Mouse (Mus musculus): Measurements from ENCODE around the gene Peak1. TPM values are rescaled to one million over a fixed set of nuclear protein-coding genes. Genes with fewer than 3 reads are reported as not detected.

The Peak1 gene
- polyA plus RNA-seq, 1 experiment from 2014 or later: 19.2 TPM

DNA sequence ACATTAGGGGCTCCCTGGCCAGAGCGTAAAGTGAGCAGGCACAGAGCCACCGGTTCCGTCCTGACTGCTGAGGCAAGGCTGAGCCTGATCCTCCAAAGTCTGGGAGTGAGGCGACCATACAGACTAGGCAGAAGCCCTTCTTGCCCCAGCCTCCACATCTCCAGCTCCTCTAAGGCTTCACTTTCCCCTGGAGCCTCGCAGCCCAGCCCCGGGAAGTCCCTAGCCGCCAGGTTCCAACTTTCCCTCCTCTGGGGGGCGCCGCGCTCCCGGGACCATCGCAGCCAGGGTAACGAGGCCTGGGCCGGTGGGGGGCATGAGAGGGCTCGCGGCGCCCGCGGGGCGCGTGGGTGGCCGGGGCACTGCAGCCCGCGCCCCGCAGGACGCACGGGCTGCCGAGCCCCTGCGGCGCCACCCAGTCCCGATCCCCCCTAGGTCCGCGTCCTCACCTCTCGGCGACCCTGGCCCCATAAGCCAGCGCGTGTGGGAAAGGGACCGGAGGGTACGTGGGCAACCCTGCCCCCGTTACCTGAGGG is 386 bp downstream of the Peak1 start:
- 3% methylated on average over 25 of the region's 40 CpGs for WGBS
- peak; percentile 90 for DNase-seq (ENCODE audit: low spot score)
- TF ChIP-seq CTCF (IDR thresholded peaks at IDR 0.05): peak; percentile 83
- TF ChIP-seq EP300 (IDR thresholded peaks at IDR 0.05): no peak
- no peaks in the 10 kb centered on the region for H3K27me3 ChIP-seq (replicated peaks; ENCODE audit: insufficient read depth, low read length)
- H3K4me2 ChIP-seq (replicated peaks; ENCODE audit: low read depth, low read length): peak overlapping the region; percentile 57
- no peaks in the 10 kb centered on the region for H3K36me3 ChIP-seq (ENCODE audit: insufficient read depth, low read length)
- no peaks in the 10 kb centered on the region for H3K9me3 ChIP-seq (ENCODE audit: low read length)
- peak overlapping the region; percentile 90 for H3K4me3 ChIP-seq (ENCODE audit: low read depth, low read length)
- peak overlapping the region; percentile 77 for H3K9ac ChIP-seq (replicated peaks; ENCODE audit: low read depth)
- peak overlapping the region; percentile 96 for H3K27ac ChIP-seq (ENCODE audit: low read length)
- peaks cover 21% of the 10 kb centered on the region; the same call in 1 of the 2 replicates for H3K4me1 ChIP-seq (ENCODE audit: insufficient read depth, low read depth, low read length)
- ATAC-seq: peak; percentile 64

DNA sequence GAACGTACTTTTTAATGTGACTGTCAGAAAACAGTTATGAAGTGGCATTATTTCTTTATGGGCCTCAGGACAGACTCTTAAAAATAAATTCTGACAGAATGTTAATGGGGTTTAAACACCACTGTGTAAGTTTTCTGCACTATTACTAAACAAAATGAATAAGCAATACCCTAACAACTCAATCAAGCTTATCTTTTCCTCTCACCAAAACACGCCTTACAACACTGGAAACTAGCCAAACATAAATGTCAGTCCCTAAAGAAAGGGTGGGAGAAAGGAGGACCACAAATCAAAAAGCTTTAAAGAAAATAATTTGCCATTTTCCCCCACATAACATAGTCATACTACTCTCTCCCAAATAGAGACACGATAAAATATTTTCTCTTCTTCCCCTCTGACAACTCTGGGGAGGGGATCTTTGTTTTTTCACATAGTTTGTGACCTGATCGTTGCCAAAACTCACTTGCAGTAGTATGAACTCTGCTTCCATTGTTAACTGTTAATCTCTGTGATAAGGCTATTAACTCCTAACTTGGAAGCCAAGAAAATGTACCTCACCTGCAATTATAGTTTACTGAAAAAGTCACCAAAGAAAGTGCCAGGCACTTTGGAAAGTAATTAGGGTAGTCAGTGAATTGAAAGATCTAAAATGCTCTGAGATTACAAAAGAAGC is 1.8 kb downstream of the Peak1 start:
- peaks cover 22% of the 10 kb centered on the region; the same call in 1 of the 2 replicates for H3K4me1 ChIP-seq (ENCODE audit: insufficient read depth, low read depth, low read length)
- peak overlapping the region; percentile 57 for H3K4me2 ChIP-seq (replicated peaks; ENCODE audit: low read depth, low read length)
- H3K36me3 ChIP-seq (ENCODE audit: insufficient read depth, low read length): no peaks in the 10 kb centered on the region
- no peaks in the 10 kb centered on the region for H3K9me3 ChIP-seq (ENCODE audit: low read length)
- WGBS: 17% methylated on average over 4 of the region's 4 CpGs
- no peaks in the 10 kb centered on the region for H3K27me3 ChIP-seq (replicated peaks; ENCODE audit: insufficient read depth, low read length)
- H3K27ac ChIP-seq (ENCODE audit: low read length): no peak overlapping the region
- TF ChIP-seq CTCF (IDR thresholded peaks at IDR 0.05): no peak
- TF ChIP-seq EP300 (IDR thresholded peaks at IDR 0.05): no peak
- no peak for ATAC-seq
- DNase-seq (ENCODE audit: low spot score): peak; percentile 32
- peak overlapping the region; percentile 90 for H3K4me3 ChIP-seq (ENCODE audit: low read depth, low read length)
- no peak overlapping the region for H3K9ac ChIP-seq (replicated peaks; ENCODE audit: low read depth)

DNA sequence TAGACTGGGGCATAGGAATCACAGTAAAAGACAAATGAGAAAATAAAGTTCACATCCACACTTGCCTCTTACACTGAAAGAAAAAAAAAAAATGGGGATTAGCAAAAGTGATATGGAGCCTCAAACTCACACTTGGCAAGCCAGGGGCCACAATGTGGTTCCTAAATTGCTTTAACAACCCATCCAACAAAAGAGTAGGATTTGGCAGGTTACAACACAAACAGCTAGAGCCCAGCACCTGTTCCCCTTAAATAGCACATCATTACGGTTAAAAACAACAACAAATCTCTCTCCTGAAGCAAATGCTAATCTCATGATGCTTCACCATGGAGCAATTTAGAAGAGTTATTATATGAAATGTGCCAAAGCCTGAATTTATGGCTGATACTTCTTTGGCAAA is 2.5 kb downstream of the Peak1 start:
- WGBS: 47% methylated on average over 1 of the region's 1 CpGs
- ATAC-seq (no peak), DNase-seq (ENCODE audit: low spot score) (no peak)
- Histone ChIP-seq H3K4me3 (ENCODE audit: low read depth, low read length) (peak overlapping the region; percentile 90; the same call in 1 of the 2 replicates), H3K9ac (replicated peaks; ENCODE audit: low read depth) (no peak overlapping the region), H3K4me1 (ENCODE audit: insufficient read depth, low read depth, low read length) (peaks cover 22% of the 10 kb centered on the region; the same call in 1 of the 2 replicates), H3K36me3 (ENCODE audit: insufficient read depth, low read length) (no peaks in the 10 kb centered on the region), H3K4me2 (replicated peaks; ENCODE audit: low read depth, low read length) (peak overlapping the region; percentile 57), H3K27me3 (replicated peaks; ENCODE audit: insufficient read depth, low read length) (no peaks in the 10 kb centered on the region), H3K9me3 (ENCODE audit: low read length) (no peaks in the 10 kb centered on the region), H3K27ac (ENCODE audit: low read length) (peak overlapping the region; percentile 12; the same call in 1 of the 2 replicates)
- no peak for TF ChIP-seq EP300 (IDR thresholded peaks at IDR 0.05)
- no peak for TF ChIP-seq CTCF (IDR thresholded peaks at IDR 0.05)

DNA sequence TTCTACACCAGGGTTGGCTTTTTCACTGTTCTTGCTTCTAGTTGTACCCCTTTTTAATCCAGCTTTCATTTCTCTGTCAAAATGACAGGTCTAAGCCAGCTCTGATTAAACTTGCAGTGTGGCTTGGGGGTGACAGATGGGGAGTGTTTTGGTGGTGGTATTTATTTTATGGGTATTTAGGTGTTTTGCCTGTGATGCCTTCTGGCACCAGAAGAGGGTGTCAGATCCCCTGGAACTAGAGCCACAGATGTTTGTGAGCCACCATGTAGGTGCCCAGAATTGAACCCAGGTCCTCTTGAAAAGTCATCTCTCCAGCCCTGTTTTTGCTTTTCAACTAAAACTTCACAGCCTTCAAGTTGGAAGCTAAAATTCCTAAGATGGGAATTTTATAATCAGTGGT is 3.5 kb downstream of the Peak1 start:
- Histone ChIP-seq H3K4me2 (replicated peaks; ENCODE audit: low read depth, low read length) (no peak overlapping the region), H3K27ac (ENCODE audit: low read length) (no peak overlapping the region), H3K36me3 (ENCODE audit: insufficient read depth, low read length) (no peaks in the 10 kb centered on the region), H3K9ac (replicated peaks; ENCODE audit: low read depth) (no peak overlapping the region), H3K9me3 (ENCODE audit: low read length) (no peaks in the 10 kb centered on the region), H3K4me3 (ENCODE audit: low read depth, low read length) (no peak overlapping the region), H3K27me3 (replicated peaks; ENCODE audit: insufficient read depth, low read length) (no peaks in the 10 kb centered on the region), H3K4me1 (ENCODE audit: insufficient read depth, low read depth, low read length) (peaks cover 18% of the 10 kb centered on the region; the same call in 1 of the 2 replicates)
- DNase-seq (ENCODE audit: low spot score) (no peak), ATAC-seq (no peak)
- TF ChIP-seq EP300 (IDR thresholded peaks at IDR 0.05) (no peak), CTCF (IDR thresholded peaks at IDR 0.05) (peak; percentile 32)

DNA sequence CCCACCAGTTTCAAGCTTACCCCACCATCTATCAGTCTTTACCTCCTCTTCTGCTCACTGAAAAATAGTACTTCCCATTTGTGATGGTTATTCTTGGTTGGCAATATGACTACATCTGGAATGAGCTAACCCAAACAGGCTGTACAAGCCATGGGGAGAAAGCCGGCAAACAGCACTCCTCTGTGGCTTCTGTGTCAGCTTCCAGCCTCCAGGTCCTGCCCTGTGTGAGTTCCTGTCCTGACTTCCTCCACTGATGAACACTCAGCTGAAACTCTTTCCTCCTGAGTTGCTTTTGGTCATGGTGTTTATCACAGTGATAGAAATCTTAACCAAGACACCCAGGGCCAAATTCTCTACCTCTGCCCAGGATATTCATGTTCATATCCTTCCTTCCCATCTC is 5.2 kb downstream of the Peak1 start:
- Histone ChIP-seq H3K36me3 (ENCODE audit: insufficient read depth, low read length) (no peaks in the 10 kb centered on the region), H3K9ac (replicated peaks; ENCODE audit: low read depth) (no peak overlapping the region), H3K27me3 (replicated peaks; ENCODE audit: insufficient read depth, low read length) (no peaks in the 10 kb centered on the region), H3K4me2 (replicated peaks; ENCODE audit: low read depth, low read length) (peak overlapping the region; percentile 22; the same call in 1 of the 2 replicates), H3K4me1 (ENCODE audit: insufficient read depth, low read depth, low read length) (peaks cover 16% of the 10 kb centered on the region; the same call in 1 of the 2 replicates), H3K27ac (ENCODE audit: low read length) (no peak overlapping the region), H3K4me3 (ENCODE audit: low read depth, low read length) (no peak overlapping the region), H3K9me3 (ENCODE audit: low read length) (no peaks in the 10 kb centered on the region)
- DNase-seq (ENCODE audit: low spot score) (no peak), ATAC-seq (no peak)
- 25% methylated on average over 1 of the region's 1 CpGs for WGBS
- no peak for TF ChIP-seq EP300 (IDR thresholded peaks at IDR 0.05)
- no peak for TF ChIP-seq CTCF (IDR thresholded peaks at IDR 0.05)

DNA sequence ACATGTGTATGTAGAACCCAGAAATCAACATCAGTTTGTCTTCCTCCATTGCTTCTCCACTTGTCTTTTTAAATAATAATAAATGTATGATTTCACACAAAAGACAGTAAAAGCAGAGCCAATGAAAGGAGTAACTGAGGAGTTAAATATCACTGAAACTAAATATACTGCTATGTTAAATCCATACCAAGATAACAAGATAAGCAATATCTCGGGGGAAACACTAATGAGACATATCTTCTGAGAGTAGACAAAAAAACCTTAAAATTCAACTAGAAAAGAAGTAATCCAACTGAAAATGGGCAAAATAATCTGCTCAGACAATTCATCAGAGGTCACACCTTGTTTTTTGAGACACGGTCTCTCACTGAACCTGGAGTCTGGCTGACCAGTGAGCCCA is 7.9 kb downstream of the Peak1 start:
- TF ChIP-seq CTCF (IDR thresholded peaks at IDR 0.05) (no peak), EP300 (IDR thresholded peaks at IDR 0.05) (no peak)
- ATAC-seq (no peak), DNase-seq (ENCODE audit: low spot score) (no peak)
- Histone ChIP-seq H3K4me1 (ENCODE audit: insufficient read depth, low read depth, low read length) (peaks cover 9% of the 10 kb centered on the region; the same call in 1 of the 2 replicates), H3K27ac (ENCODE audit: low read length) (no peak overlapping the region), H3K4me3 (ENCODE audit: low read depth, low read length) (no peak overlapping the region), H3K27me3 (replicated peaks; ENCODE audit: insufficient read depth, low read length) (no peaks in the 10 kb centered on the region), H3K36me3 (ENCODE audit: insufficient read depth, low read length) (no peaks in the 10 kb centered on the region), H3K9me3 (ENCODE audit: low read length) (no peaks in the 10 kb centered on the region), H3K4me2 (replicated peaks; ENCODE audit: low read depth, low read length) (no peak overlapping the region), H3K9ac (replicated peaks; ENCODE audit: low read depth) (no peak overlapping the region)
- 71% methylated on average over 2 of the region's 2 CpGs for WGBS

Measured in lung, postnatal 0 days (tissue).